Mouse (Mus musculus): ENCODE measurements around the gene Slc27a3.
A peak's percentile ranks its signal among the peaks of the same experiment; 100 is the strongest.

Slc27a3 gene

GRCm38 (mm10) chr3:90389511-90390490 lies at the start of gene Slc27a3:
TSS of gene Slc27a3 (minus strand) at chr3:90389938.
- no peak for DNase-seq (ENCODE audit: low spot score in 2 of 2)

- DNase-seq (ENCODE audit: low spot score in 2 of 2) = no peak
These were observed 47.4 kb upstream of the Slc27a3 start for GRCm38 (mm10) chr3:90437131-90437530.

DNA sequence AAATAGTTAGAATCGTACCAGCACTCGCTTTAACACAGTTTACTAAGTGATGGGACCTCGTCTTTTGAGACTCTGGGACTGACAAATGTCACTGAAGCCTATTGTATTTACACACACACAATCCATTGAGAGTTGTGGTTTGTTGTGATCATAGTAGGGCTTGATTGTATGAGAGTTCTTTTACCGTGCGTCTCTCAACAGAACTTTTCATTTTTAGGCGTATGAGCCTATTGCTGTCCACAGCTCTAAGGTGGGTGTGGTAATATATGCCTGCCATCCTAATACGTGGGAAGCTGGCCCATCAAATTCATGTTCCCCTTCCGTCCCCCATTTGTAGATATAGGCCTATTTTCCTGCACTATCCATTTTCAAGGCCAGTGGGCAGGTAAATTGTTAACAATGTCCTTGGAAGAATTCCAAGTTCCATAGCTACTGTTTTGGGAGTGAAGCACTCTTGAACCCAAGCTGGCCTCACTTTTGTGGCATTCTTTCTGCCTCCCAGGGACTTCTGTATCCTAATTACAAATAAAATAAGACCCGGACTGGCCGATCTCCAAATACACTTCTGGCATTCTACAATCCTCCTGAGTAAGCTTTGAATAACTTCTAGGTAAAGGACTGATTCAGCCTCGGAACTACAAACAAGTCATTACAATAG lies 44.5 kb upstream of the Slc27a3 start:
- no peak for DNase-seq (ENCODE audit: low spot score in 2 of 2)

GRCm38 (mm10) chr3:90433381-90434020 lies 43.8 kb upstream of the Slc27a3 start, which contains the start of gene Ints3:
TSS of gene Ints3 (minus strand) at chr3:90433622.
- peak; percentile 100 for DNase-seq (ENCODE audit: low spot score in 2 of 2)

DNA sequence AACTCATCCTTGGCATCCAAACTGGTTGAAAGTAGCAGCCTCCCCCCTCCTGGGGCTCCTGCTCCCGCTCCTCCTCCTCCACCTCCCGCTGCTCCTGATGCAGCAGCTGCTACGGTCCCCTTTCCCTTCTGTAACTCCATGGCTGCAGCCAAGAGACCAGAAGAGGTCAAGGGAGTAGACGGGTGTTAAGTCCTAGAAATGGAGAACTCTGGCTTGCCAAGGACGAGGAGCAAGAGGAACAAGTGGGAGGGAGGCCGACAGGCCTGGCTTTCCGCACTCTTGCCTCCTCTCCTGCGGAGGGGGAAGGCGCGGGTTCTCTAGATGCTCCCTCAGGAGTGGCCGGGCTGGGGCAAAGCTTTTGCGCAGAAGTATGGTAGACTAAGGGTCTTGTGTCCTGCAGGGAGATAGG lies 43.1 kb upstream of the Slc27a3 start:
- peak; percentile 33 to 47 for DNase-seq (ENCODE audit: low spot score in 2 of 2)

DNA sequence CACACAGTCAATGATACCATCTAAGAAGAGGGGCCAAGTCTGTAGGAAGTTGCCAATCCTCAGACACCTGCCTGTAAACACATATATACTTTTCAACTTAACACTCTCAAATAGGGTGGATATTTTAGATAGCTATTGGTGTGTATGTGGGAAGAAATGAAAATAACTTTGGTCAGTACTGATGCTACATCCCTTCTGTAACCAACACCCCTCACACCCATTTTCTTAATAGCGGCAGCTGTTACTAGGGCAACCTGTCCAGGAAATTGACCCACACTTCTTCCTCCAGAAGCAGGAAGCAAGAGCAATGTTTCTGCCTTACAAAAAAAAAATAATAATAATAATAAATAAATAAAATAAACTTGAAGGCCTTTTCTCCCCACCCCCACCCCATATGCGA lies 42.6 kb upstream of the Slc27a3 start:
- no peak for DNase-seq (ENCODE audit: low spot score in 2 of 2)

GRCm38 (mm10) chr3:90429576-90429975 lies 39.8 kb upstream of the Slc27a3 start:
- DNase-seq (ENCODE audit: low spot score in 2 of 2) = no peak

DNA sequence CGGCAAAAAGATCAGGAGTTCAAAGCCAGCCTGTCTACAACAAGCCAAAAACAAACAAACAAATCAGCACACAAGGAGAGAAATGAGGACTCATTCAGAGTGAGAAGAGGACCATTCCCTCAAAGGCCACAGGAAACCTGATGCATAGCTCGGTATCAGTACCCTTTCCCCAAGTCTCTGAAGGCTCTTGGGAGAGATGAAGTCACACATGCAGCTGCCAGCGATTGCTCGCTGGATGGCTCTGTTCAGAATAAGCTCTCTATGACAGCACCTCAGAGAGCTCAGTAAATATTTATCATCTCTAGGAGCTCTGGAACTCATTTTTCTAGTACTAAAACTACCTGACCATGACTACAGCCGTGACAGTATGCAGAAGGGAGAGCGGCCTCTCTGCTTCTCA lies 38.4 kb upstream of the Slc27a3 start:
- DNase-seq (ENCODE audit: low spot score in 2 of 2) = no peak

- no peak for DNase-seq (ENCODE audit: low spot score in 2 of 2)
These were observed 37.8 kb upstream of the Slc27a3 start for GRCm38 (mm10) chr3:90427574-90427973.

GRCm38 (mm10) chr3:90425499-90425898 lies 35.8 kb upstream of the Slc27a3 start:
- no peak for DNase-seq (ENCODE audit: low spot score in 2 of 2)

GRCm38 (mm10) chr3:90423549-90423948 lies 33.8 kb upstream of the Slc27a3 start:
- DNase-seq (ENCODE audit: low spot score in 2 of 2) = no peak

DNA sequence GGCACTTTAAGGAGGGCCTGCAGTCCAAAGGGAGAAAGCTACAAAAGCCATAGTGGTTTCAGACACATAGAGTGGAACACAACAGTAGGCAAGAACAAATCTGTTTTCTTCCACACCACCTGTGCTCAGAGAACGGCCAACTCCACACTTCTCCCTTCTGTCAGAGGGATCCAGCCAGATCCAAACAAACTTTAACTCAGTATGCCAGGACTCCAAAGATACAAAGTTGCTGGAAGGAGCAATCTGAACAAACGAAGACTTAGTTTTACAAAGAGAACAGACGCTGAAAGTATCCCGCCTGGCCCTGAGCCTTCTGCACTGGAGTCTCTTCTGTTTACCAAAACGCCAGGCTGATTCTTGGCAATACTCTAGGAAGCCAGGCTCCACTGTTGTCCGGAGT lies 31.0 kb upstream of the Slc27a3 start:
- no peak for DNase-seq (ENCODE audit: low spot score in 2 of 2)

DNA sequence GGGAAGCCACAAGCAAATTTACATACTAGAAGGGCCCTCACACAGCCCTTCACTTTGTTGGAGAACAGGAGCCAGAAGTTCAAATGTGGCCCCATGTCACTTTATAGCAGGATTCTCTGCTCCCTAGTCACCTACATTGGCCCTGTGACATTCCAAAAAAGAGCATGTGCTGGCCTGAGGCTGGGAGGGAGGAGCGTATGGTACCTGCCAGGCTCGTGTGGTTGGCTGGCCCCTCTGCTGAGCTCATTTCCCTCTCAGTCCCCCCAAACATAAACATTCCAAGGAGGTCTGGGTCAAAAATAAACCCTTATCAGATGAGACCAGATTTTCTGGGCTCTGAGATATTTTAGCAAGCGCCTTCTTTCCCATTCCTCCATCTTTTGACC lies 23.3 kb upstream of the Slc27a3 start:
- DNase-seq (ENCODE audit: low spot score in 2 of 2) = no peak

- DNase-seq (ENCODE audit: low spot score in 2 of 2) = peak in 1 of 2 experiments; percentile 75
These were observed 22.7 kb upstream of the Slc27a3 start for GRCm38 (mm10) chr3:90412312-90413010.

GRCm38 (mm10) chr3:90408721-90409120 lies 19.0 kb upstream of the Slc27a3 start:
- DNase-seq (ENCODE audit: low spot score in 2 of 2) = no peak

DNA sequence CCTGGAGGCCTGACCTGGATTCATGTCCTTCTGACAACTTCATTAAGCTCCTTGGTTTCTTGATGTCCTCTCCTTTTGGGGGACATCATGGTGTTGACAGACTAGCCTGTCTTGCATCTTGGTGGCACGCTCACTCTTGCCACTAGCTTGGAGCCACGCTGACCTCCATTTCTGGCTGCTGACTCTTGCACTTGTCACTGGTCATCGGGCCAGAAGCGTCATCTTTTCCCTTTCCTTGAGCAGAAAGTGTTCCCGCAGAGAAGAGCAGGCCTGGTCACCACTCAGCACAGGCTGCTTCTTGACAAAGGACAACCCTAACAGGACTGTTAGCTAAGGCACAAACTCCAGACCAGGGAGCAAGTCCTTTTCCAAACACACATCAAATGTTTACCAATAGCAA lies 16.7 kb upstream of the Slc27a3 start:
- no peak for DNase-seq (ENCODE audit: low spot score in 2 of 2)

DNA sequence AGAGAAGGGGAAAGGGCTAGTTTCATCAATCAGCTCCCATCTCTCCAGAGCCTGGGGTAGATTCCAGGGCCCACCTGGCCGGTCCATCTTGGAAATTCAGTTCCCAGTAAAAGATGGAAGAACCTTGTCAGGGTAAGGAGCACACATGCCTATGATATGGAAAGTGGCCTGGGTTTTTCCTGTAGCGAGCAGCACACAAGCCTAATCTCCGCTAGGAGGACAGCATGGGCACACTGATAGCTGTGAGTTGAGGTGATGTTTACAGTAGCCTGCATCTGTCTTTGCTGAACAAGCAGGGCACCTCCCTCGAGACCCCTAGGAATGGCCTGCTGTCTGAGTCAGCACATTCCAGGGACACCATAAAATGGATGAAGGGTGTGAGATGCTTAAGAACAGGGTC lies 14.9 kb upstream of the Slc27a3 start:
- DNase-seq (ENCODE audit: low spot score in 2 of 2) = no peak

DNA sequence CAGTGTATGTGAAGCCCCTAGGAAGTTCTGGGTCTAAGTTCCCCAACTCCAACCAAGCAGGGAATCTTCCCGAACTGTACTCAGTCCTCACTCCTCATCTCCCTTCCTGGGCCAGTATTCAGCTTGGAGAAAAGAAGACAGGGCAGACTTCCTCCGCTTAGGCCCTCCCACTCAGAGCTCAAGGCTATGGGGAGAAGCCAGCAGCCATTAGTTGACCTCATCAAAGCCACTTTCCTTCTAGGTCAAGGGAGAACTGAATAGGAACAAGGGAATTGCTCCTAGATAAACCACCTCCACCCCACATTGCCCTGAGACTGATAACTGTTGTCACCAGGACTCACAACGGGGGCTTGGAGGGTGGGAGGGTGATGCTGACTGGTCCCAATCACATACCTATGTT lies 14.4 kb upstream of the Slc27a3 start:
- no peak for DNase-seq (ENCODE audit: low spot score in 2 of 2)

GRCm38 (mm10) chr3:90400993-90401392 lies 11.3 kb upstream of the Slc27a3 start:
- no peak for DNase-seq (ENCODE audit: low spot score in 2 of 2)

- no peak for DNase-seq (ENCODE audit: low spot score in 2 of 2)
These were observed 5.9 kb upstream of the Slc27a3 start for GRCm38 (mm10) chr3:90395629-90396028.

DNA sequence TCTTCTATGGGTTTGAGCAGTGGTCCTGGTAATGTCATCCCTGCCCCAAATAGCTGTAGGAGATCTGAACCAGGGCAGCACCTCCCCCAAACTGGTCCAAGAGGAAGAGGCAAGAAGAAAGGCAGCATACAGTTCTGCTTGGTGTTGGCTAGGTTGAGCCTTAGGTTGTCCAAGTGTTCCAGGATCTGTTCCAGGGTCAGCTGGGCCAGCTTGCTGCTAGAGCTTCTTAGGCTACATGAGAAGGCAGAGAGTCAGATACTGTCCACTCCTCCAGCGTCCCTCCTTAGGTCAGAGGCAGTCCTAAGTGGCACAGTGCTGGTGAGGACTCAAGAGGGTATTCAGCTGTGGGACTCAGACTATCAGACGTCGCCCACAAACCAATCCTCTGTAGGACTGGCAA lies 2.9 kb upstream of the Slc27a3 start:
- no peak for DNase-seq (ENCODE audit: low spot score in 2 of 2)

DNA sequence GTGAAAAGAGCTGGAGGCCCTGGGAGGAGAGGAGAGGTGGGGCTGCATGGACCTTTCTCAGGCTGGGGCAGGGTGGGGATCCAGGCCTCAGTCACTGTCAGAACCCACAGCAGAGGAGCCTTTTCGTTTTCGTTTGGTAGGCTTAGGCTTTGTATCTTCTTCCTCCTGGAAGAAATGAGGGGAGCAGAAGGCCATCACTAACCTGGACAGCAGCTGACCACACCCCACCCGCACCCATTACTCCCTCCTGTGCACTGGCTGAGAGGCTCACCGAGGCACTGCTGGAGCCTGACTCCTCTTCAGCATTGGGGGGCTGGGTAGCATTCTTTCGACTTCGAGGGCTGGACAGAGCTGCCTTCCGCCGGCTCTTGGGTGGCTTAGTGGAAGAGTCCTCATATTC lies 2.2 kb upstream of the Slc27a3 start:
- no peak for DNase-seq (ENCODE audit: low spot score in 2 of 2)

Data from left cerebral cortex, adult 9 months (tissue).